Mouse (Mus musculus): ENCODE results near the gene Spcs2. TPM values are rescaled to one million over a fixed set of nuclear protein-coding genes. Genes with fewer than 3 reads are reported as not detected.
A peak's percentile ranks its signal among the peaks of the same experiment; 100 is the strongest.

The Spcs2 gene
- polyA plus RNA-seq (2016; fragmentation: Nextera tagmentation; extraction: Ambion mirVana): 357 and 358 TPM in 2 replicates

DNA sequence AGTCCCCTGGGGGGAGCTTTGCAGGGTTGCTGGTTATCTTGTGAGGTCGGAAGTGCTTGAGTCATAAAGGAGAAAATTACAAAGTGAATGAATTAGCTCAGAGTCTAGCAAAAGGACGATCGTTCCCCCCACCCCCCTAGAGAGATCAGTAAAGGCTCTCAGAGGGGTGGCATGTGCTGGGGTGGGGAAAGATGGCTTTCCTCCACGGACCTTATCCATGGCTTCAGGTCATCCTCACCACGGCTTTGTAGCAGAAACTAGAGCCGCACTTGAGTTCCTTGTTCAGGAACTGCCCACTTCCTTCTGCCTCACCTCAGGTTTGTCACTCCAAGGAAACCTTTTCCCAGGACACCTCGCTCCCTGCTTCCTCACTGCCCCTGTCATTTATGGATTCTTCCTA, at the start of gene Spcs2:
Spcs2 (minus strand) TSS at position 101 of the 400 bp plus-strand sequence.
- Histone ChIP-seq H3K9me3 (no peaks in the 10 kb centered on the region), H3K27ac (replicated peaks) (0 out of 2 replicates have a peak within 1 kb of the TSS, but pooled peaks have one; percentile 3), H3K4me3 (no peak within 1 kb of the TSS), H3K27me3 (replicated peaks; ENCODE audit: low read depth, poor library complexity, severe bottlenecking) (no peaks in the 10 kb centered on the region), H3K36me3 (replicated peaks) (no peaks in the 10 kb centered on the region), H3K4me1 (peaks cover 28% of the 10 kb centered on the region)
- WGBS: 60% methylated on average over 7 of the region's 7 CpGs
- no peak for DNase-seq (ENCODE audit: low spot score)

DNA sequence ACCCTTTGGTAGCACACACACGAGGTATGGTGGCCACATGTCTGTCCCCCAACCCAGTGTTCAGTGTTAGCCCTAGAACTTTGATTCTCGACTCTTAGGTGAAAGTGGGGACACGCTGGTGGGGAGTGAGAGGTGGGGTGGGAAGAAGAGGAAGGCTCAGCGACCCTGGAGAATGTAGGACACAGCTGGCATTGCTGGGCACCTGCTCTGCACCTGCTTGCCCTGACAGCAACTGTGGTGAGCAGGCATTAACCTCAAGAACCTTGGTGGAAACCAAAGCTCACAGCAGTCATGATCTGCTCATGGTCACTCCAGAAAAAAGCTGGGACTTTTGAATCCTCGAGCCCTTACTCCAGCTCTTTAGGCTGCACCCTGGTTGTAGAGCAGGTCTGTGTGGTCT, 47.8 kb upstream of the Spcs2 start:
- WGBS: 80% methylated on average over 5 of the region's 5 CpGs
- Histone ChIP-seq H3K27me3 (replicated peaks; ENCODE audit: low read depth, poor library complexity, severe bottlenecking) (peaks cover 18% of the 10 kb centered on the region), H3K36me3 (replicated peaks) (no peaks in the 10 kb centered on the region), H3K27ac (replicated peaks) (no peak overlapping the region), H3K9me3 (no peaks in the 10 kb centered on the region), H3K4me3 (no peak overlapping the region), H3K4me1 (peaks cover 4% of the 10 kb centered on the region; the same call in 1 of the 2 replicates)
- DNase-seq (ENCODE audit: low spot score): no peak

DNA sequence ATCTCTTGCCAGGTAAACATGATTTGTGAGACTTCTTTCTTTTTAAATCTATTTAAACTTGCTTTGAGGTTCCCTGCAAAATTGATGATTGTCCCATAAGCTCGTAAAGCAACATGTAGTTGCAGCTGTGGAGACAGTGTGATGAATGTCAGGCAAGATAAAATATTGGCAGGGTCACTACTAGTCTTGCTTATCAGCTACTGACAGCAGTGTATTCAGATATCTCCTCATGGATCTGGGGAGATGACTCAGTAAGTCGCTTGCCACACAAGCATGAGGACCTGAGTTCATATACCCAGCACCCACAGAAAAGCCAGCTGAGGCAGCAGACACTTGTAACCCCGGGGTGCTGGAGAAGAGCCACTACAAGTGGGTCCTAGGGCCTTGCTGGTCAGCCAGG, 44.2 kb upstream of the Spcs2 start:
- DNase-seq (ENCODE audit: low spot score): no peak
- Histone ChIP-seq H3K27ac (replicated peaks) (no peak overlapping the region), H3K4me1 (peaks cover 7% of the 10 kb centered on the region; the same call in 1 of the 2 replicates), H3K4me3 (no peak overlapping the region), H3K36me3 (replicated peaks) (no peaks in the 10 kb centered on the region), H3K27me3 (replicated peaks; ENCODE audit: low read depth, poor library complexity, severe bottlenecking) (no peaks in the 10 kb centered on the region), H3K9me3 (no peaks in the 10 kb centered on the region)
- WGBS: 84% methylated on average over 3 of the region's 3 CpGs

DNA sequence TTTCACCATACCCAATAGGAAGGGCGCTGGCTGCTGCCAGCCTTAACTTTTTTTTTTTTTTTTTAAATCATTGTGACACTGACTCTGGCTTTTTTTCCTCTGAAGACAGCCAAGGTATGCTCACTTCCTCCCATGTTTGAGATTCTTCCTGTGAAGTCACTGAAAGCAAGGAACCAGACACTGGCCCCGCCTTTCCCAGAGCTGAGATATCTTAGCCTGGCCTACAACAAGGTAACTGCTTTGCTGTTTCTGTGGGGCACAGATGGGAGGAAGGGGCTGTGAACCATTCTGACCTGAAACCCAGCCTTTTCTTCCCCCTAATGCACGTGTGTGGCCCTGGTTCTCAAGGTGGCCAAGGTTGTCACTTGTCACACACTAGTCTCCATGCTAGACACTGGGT, 43.1 kb upstream of the Spcs2 start:
- H3K4me1 ChIP-seq: peaks cover 7% of the 10 kb centered on the region; the same call in 1 of the 2 replicates
- no peaks in the 10 kb centered on the region for H3K27me3 ChIP-seq (replicated peaks; ENCODE audit: low read depth, poor library complexity, severe bottlenecking)
- H3K9me3 ChIP-seq: no peaks in the 10 kb centered on the region
- H3K36me3 ChIP-seq (replicated peaks): no peaks in the 10 kb centered on the region
- no peak overlapping the region for H3K27ac ChIP-seq (replicated peaks)
- no peak for DNase-seq (ENCODE audit: low spot score)
- 85% methylated on average over 3 of the region's 3 CpGs for WGBS
- H3K4me3 ChIP-seq: no peak overlapping the region

DNA sequence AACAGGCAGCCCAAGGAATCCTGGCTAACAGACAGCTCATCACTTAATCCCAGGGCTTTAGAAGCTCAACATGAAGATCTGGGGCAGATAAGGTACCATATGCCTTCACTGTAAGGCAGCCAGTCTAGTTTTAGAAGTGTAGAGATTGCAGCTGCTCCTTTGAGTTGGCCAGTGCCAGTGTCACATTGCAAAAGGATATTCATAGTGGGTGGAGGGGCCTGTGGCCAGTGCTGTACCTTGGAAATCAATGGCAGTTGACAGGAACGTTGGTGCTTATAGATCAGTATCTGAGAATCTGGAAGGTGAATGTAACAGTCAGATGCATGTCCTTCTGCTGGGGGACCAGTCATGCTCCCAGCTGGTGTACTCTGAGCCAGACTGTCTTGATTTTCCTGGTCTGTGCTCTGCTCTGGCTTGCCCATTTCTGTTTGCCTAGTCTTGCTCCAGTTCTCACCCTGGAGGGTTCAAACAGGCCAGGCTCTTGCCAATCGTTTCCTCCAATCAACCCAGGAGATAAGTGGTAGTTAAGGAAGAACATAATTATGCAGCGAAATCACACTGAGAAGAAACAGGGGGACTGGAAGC, 41.3 kb upstream of the Spcs2 start:
- no peak for DNase-seq (ENCODE audit: low spot score)
- WGBS: 55% methylated on average over 3 of the region's 3 CpGs

DNA sequence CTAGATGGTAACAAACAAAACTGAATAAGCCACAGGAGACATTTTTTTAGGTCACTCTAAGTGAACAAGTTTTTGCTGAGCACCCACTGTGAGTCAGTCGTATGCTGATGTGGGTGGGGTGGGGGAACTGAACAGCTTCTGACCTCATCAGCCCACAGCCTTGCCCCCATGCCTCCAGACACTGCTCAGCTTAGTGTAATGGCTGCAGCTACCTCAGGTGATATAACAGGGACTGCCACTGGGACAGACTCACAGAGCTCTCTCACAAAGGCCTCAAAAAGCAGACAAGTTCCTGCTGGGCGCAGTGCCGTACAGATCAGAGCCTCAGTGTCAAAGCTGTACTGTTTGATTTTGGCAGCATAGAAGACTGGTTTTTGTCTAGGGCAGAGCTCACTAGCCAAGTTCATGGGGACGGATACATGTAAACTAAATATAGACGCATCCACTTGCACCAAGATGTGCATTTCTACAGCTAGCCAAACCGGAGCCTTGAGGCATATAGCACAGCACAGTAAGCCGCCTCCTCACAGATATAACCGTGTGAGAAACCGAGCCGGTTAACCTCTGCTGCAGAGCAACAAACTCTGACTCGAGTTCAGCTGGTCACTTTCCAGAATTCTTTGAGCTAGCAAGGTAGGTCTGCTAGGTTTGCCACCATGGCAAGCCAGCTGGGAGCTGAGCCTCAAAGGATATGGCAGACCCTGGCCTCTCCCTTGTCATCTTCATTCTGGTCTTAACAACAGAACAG, 39.8 kb upstream of the Spcs2 start:
- Histone ChIP-seq H3K27ac (replicated peaks) (no peak overlapping the region), H3K27me3 (replicated peaks; ENCODE audit: low read depth, poor library complexity, severe bottlenecking) (no peaks in the 10 kb centered on the region), H3K36me3 (replicated peaks) (no peaks in the 10 kb centered on the region), H3K4me1 (peaks cover 7% of the 10 kb centered on the region; the same call in 1 of the 2 replicates), H3K9me3 (no peaks in the 10 kb centered on the region), H3K4me3 (no peak overlapping the region)
- WGBS: 85% methylated on average over 11 of the region's 11 CpGs
- DNase-seq (ENCODE audit: low spot score): no peak

More for the DNA sequence above, 41.3 kb upstream of the Spcs2 start:
- Histone ChIP-seq H3K27ac (replicated peaks) (no peak overlapping the region), H3K36me3 (replicated peaks) (no peaks in the 10 kb centered on the region), H3K27me3 (replicated peaks; ENCODE audit: low read depth, poor library complexity, severe bottlenecking) (no peaks in the 10 kb centered on the region), H3K9me3 (no peaks in the 10 kb centered on the region), H3K4me1 (peaks cover 7% of the 10 kb centered on the region; the same call in 1 of the 2 replicates), H3K4me3 (no peak overlapping the region)

DNA sequence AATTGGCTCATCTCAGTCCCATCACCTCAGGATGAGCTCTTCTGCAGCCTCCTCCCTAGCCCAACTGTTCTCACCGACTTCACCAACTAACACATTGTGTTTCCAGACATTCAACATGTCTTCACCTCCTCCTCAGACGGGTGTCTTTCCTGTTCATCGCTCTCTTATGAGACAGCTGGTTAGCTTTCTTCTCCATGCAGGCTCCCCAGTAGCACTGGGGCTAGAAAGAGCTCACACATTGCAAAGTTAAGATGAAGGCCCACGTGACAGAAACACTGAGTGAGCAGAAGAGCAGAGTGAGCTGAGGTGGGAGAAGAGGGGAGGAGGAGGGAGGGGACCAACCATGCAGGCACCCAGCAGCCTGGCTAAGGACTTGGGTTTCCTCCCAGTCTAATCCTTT, 38.9 kb upstream of the Spcs2 start:
- Histone ChIP-seq H3K27ac (replicated peaks) (no peak overlapping the region), H3K4me1 (peaks cover 7% of the 10 kb centered on the region; the same call in 1 of the 2 replicates), H3K9me3 (no peaks in the 10 kb centered on the region), H3K4me3 (no peak overlapping the region), H3K36me3 (replicated peaks) (no peaks in the 10 kb centered on the region), H3K27me3 (replicated peaks; ENCODE audit: low read depth, poor library complexity, severe bottlenecking) (no peaks in the 10 kb centered on the region)
- 77% methylated on average over 4 of the region's 4 CpGs for WGBS
- DNase-seq (ENCODE audit: low spot score): no peak

DNA sequence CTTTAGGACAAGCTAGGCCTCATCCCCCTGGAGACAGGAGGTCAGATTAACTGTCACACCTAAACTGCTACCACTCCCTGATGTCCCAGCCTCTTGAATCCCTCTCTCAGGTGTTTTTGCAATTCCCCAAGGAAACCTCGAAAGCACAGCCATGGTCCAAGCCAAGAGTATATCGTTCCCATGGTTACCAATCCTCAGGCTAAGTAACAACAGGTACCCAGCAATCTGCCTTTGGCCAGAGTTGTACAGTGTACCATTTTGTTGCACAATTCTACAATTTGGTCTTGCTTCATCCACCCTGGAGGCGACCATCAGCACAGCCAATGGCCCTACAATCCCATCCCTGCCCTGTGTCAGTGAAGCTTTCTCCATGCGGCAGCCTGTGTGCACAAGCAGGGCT, 33.6 kb upstream of the Spcs2 start:
- Histone ChIP-seq H3K36me3 (replicated peaks) (no peaks in the 10 kb centered on the region), H3K4me3 (no peak overlapping the region), H3K27me3 (replicated peaks; ENCODE audit: low read depth, poor library complexity, severe bottlenecking) (no peaks in the 10 kb centered on the region), H3K4me1 (peaks cover 3% of the 10 kb centered on the region), H3K9me3 (no peaks in the 10 kb centered on the region), H3K27ac (replicated peaks) (no peak overlapping the region)
- no peak for DNase-seq (ENCODE audit: low spot score)
- WGBS: 78% methylated on average over 4 of the region's 4 CpGs

DNA sequence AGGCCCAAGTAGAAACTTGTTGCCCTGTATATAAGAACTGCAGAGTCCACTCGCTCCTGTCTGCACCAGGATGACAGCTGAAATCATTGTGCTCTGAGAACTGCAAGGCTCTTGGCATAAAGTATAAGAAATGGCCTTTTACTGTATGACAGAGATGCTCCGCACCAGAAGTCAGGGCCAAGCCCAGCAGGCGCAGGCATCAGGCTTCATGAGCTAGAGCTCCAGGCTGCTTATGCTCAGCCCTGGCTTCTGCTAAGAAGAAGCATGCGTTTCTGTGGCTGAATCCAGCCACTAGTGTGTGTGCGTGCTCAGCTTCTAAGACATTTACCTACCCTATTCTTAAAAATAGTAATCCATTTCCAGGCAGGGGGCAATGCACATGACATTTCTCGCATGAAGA, 31.2 kb upstream of the Spcs2 start:
- 85% methylated on average over 6 of the region's 6 CpGs for WGBS
- Histone ChIP-seq H3K4me3 (no peak overlapping the region), H3K36me3 (replicated peaks) (no peaks in the 10 kb centered on the region), H3K27ac (replicated peaks) (no peak overlapping the region), H3K4me1 (peaks cover 20% of the 10 kb centered on the region), H3K9me3 (no peaks in the 10 kb centered on the region), H3K27me3 (replicated peaks; ENCODE audit: low read depth, poor library complexity, severe bottlenecking) (no peaks in the 10 kb centered on the region)
- no peak for DNase-seq (ENCODE audit: low spot score)

DNA sequence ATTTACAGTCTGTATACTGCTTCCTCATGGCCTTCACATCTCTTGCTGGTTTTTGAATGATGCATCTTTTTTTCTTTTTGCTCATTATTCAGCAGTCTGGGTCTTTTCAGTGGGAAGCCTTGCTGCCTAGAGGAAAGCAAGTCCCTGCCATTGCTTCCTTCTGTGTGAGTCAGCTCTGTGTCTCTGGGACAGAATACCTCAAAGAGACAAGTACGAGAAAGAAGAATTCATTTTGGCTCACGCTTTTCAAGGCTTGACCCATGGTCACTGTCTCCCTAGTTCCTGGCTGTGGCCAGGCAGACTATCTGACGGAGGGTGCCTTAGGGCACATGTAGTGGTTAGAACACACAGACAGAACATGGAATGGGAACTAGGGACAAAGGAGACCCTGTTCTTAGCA, 30.7 kb upstream of the Spcs2 start:
- H3K4me3 ChIP-seq: no peak overlapping the region
- DNase-seq (ENCODE audit: low spot score): no peak
- H3K27ac ChIP-seq (replicated peaks): no peak overlapping the region
- H3K4me1 ChIP-seq: peaks cover 22% of the 10 kb centered on the region
- WGBS: 62% methylated on average over 3 of the region's 3 CpGs
- no peaks in the 10 kb centered on the region for H3K27me3 ChIP-seq (replicated peaks; ENCODE audit: low read depth, poor library complexity, severe bottlenecking)
- no peaks in the 10 kb centered on the region for H3K9me3 ChIP-seq
- H3K36me3 ChIP-seq (replicated peaks): no peaks in the 10 kb centered on the region

DNA sequence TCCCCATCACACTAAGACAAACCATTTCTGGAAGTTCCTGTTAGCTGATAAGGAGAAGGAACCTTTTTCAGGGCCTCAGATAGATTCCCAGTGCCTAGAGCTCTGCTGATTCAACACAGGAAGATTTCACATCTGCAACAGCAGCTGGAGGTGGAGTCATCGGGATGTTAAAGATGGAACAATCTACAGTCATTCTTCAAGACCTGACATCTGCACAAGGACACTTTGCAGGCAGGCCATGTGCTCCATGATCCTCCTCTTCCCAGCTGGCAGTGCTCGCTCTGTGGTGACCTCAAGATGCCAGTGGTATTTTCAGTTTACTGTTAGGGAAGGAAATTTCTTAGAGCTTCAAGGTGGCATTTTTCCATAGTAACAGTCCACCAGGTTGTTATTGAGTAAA, 29.1 kb upstream of the Spcs2 start:
- DNase-seq (ENCODE audit: low spot score): no peak
- no peaks in the 10 kb centered on the region for H3K27me3 ChIP-seq (replicated peaks; ENCODE audit: low read depth, poor library complexity, severe bottlenecking)
- H3K4me3 ChIP-seq: no peak overlapping the region
- H3K27ac ChIP-seq (replicated peaks): no peak overlapping the region
- H3K36me3 ChIP-seq (replicated peaks): no peaks in the 10 kb centered on the region
- no peaks in the 10 kb centered on the region for H3K9me3 ChIP-seq
- peaks cover 22% of the 10 kb centered on the region for H3K4me1 ChIP-seq
- WGBS: 86% methylated on average over 2 of the region's 2 CpGs

DNA sequence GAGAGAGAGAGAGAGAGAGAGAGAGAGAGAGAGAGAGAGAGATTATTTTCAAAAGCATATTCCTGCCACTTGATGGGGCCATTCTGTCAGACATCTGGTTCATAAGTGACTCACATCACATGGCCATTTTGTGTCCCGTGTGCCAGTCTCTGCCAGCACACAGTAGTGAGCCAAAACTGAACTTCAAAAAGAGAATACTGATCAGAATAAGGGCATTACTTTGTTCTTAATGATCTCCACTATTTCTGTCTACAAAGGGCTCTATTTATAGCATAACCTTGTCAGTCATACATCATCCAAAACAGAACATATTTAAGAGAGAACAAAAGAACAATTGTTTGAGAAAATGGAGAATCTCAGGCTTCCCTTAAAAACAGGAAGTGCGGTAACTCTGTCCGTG, 28.2 kb upstream of the Spcs2 start:
- H3K27ac ChIP-seq (replicated peaks): no peak overlapping the region
- H3K27me3 ChIP-seq (replicated peaks; ENCODE audit: low read depth, poor library complexity, severe bottlenecking): no peaks in the 10 kb centered on the region
- WGBS: 56% methylated on average over 3 of the region's 3 CpGs
- H3K4me3 ChIP-seq: no peak overlapping the region
- no peaks in the 10 kb centered on the region for H3K36me3 ChIP-seq (replicated peaks)
- no peak for DNase-seq (ENCODE audit: low spot score)
- peaks cover 22% of the 10 kb centered on the region for H3K4me1 ChIP-seq
- H3K9me3 ChIP-seq: no peaks in the 10 kb centered on the region

DNA sequence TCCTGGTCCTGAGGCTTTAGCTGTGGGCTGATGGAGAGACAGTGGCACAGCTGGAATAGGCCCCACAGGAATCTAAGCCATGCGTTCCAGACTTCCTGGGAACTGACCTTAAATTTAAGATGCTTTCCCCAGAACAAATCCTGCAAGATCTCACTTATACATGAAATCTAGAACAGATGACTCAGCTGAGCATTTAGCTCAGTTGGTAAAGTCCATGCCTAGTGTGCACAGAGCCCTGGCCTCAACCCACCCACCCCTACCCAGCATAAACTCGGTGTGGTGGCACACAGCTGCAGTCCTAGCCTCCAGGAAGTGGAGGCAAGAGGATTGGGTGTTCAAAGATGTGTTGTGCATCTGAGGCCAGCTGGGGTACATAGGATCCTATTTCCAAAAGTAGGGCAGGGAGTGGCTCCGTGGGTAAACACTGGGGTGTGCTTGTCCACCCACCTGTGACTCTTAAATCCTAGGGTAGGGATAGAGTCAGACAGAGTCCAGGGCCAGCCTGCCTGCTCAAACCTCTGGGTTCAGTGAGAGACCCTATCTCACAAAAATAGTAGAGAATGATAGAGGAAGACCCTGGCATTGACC, 27.0 kb upstream of the Spcs2 start:
- Histone ChIP-seq H3K27ac (replicated peaks) (no peak overlapping the region), H3K27me3 (replicated peaks; ENCODE audit: low read depth, poor library complexity, severe bottlenecking) (no peaks in the 10 kb centered on the region), H3K4me1 (peaks cover 27% of the 10 kb centered on the region), H3K9me3 (no peaks in the 10 kb centered on the region), H3K4me3 (no peak overlapping the region), H3K36me3 (replicated peaks) (no peaks in the 10 kb centered on the region)
- WGBS: 67% methylated on average over 3 of the region's 3 CpGs
- DNase-seq (ENCODE audit: low spot score): no peak
